18 mouse cellular contexts compared by ENCODE assay signal in genomic region chr4:55541221-55541620, GRCm38 (mm10). TPM values are rescaled to one million over a fixed set of nuclear protein-coding genes. Genes with fewer than 3 reads are reported as not detected.
DNase-seq lines count a peak whose midpoint lies in the region; ATAC-seq and TF ChIP-seq lines count a peak whose summit lies in the region.
"Had no signal": no experiment of that assay in that cellular context is flagged by ENCODE, and none has a peak within 500 bp of the region (broad histone marks: within the 10 kb centered on the region; RNA-seq: fewer than 3 reads in every experiment).

No protein-coding gene starts in this region.

- no peak overlapping the region for H3K4me2 ChIP-seq in lung, postnatal 0 days (replicated peaks; ENCODE audit: low read depth, low read length)
- no peak overlapping the region for H3K4me2 ChIP-seq in heart, embryonic 15.5 days
- no peak overlapping the region for H3K4me2 ChIP-seq in intestine, embryonic 15.5 days (replicated peaks)
- no peak overlapping the region for H3K4me2 ChIP-seq in forebrain, embryonic 11.5 days (ENCODE audit: low read depth, low read length, severe bottlenecking)
- H3K4me2 ChIP-seq: forebrain, embryonic 15.5 days; limb, embryonic 13.5 days; liver, embryonic 13.5 days; midbrain, embryonic 11.5 days had no signal

- peak; percentile 92 for ATAC-seq in lung, postnatal 0 days
- peak; percentile 22; the same call in 1 of the 2 replicates for ATAC-seq in heart, embryonic 15.5 days (replicated peaks; ENCODE audit: insufficient number of reproducible peaks, insufficient read depth, low FRiP score, low read depth)
- peak; percentile 47; the same call in 1 of the 2 replicates for ATAC-seq in intestine, embryonic 15.5 days
- no peak for ATAC-seq in forebrain, embryonic 11.5 days (replicated peaks; ENCODE audit: low FRiP score)
- ATAC-seq: forebrain, embryonic 15.5 days had no signal

- peak; percentile 48 for DNase-seq in lung, postnatal 0 days (ENCODE audit: low spot score)
- DNase-seq in lung, postnatal 25 days (ENCODE audit: low spot score): no peak
- DNase-seq in forebrain, embryonic 11.5 days (ENCODE audit: low spot score): no peak
- no peak for DNase-seq in cerebellum, postnatal 4 days (ENCODE audit: low spot score in 2 of 2)
- DNase-seq in urinary bladder, postnatal 25 days (ENCODE audit: low spot score): no peak
- DNase-seq: adrenal gland, adult 8-10 months; cerebellum, adult 8-10 months; kidney, adult 9 months; kidney, postnatal 4 days; liver, embryonic 13.5 days; right cerebral cortex, postnatal 4 days; thymus, postnatal 14 days had no signal

- peak; percentile 85 for TF ChIP-seq EP300 in lung, postnatal 0 days (IDR thresholded peaks at IDR 0.05)

- H3K27ac ChIP-seq in lung, postnatal 0 days (ENCODE audit: low read length): no peak overlapping the region
- H3K27ac ChIP-seq in heart, embryonic 15.5 days: 0 out of 2 replicates have a peak overlapping the region, but pooled peaks have one; percentile 12
- H3K27ac ChIP-seq in intestine, embryonic 15.5 days: no peak overlapping the region
- no peak overlapping the region for H3K27ac ChIP-seq in forebrain, embryonic 11.5 days (ENCODE audit: low read depth, low read length)
- H3K27ac ChIP-seq: embryonic facial prominence, embryonic 10.5 days; forebrain, embryonic 15.5 days; limb, embryonic 13.5 days; liver, embryonic 13.5 days had no signal

- H3K4me3 ChIP-seq in lung, postnatal 0 days (ENCODE audit: low read depth, low read length): no peak overlapping the region
- H3K4me3 ChIP-seq in heart, embryonic 15.5 days: no peak overlapping the region
- H3K4me3 ChIP-seq in intestine, embryonic 15.5 days (replicated peaks): no peak overlapping the region
- no peak overlapping the region for H3K4me3 ChIP-seq in forebrain, embryonic 11.5 days (ENCODE audit: low read depth, low read length)
- H3K4me3 ChIP-seq: embryonic facial prominence, embryonic 10.5 days; forebrain, embryonic 15.5 days; limb, embryonic 13.5 days; liver, embryonic 13.5 days had no signal

- TF ChIP-seq CTCF in lung, postnatal 0 days (IDR thresholded peaks at IDR 0.05): no peak

- no peaks in the 10 kb centered on the region for H3K36me3 ChIP-seq in lung, postnatal 0 days (ENCODE audit: insufficient read depth, low read length)
- H3K36me3 ChIP-seq in heart, embryonic 15.5 days: no peaks in the 10 kb centered on the region
- no peaks in the 10 kb centered on the region for H3K36me3 ChIP-seq in intestine, embryonic 15.5 days
- no peaks in the 10 kb centered on the region for H3K36me3 ChIP-seq in forebrain, embryonic 11.5 days (ENCODE audit: control insufficient read depth, insufficient read depth, low read length)
- H3K36me3 ChIP-seq: embryonic facial prominence, embryonic 10.5 days; forebrain, embryonic 15.5 days; limb, embryonic 13.5 days; liver, embryonic 13.5 days had no signal

- no peak overlapping the region for H3K9ac ChIP-seq in lung, postnatal 0 days (replicated peaks; ENCODE audit: low read depth)
- H3K9ac ChIP-seq in heart, embryonic 15.5 days: no peak overlapping the region
- H3K9ac ChIP-seq in intestine, embryonic 15.5 days: no peak overlapping the region
- H3K9ac ChIP-seq in forebrain, embryonic 11.5 days (ENCODE audit: low read length): no peak overlapping the region
- H3K9ac ChIP-seq: forebrain, embryonic 15.5 days; limb, embryonic 13.5 days; liver, embryonic 13.5 days had no signal

- WGBS in lung, postnatal 0 days: 22% methylated on average over 4 of the region's 4 CpGs
- 25% methylated on average over 4 of the region's 4 CpGs for WGBS in heart, embryonic 15.5 days
- 55% methylated on average over 4 of the region's 4 CpGs for WGBS in intestine, embryonic 15.5 days
- 81% methylated on average over 4 of the region's 4 CpGs for WGBS in forebrain, embryonic 11.5 days

- no peaks in the 10 kb centered on the region; the same call in 1 of the 2 replicates for H3K27me3 ChIP-seq in lung, postnatal 0 days (replicated peaks; ENCODE audit: insufficient read depth, low read length)
- H3K27me3 ChIP-seq in heart, embryonic 15.5 days: no peaks in the 10 kb centered on the region
- no peaks in the 10 kb centered on the region for H3K27me3 ChIP-seq in intestine, embryonic 15.5 days (replicated peaks)
- no peaks in the 10 kb centered on the region for H3K27me3 ChIP-seq in forebrain, embryonic 11.5 days (ENCODE audit: control insufficient read depth, insufficient read depth, low read length)
- H3K27me3 ChIP-seq: forebrain, embryonic 15.5 days had no signal

- H3K4me1 ChIP-seq in lung, postnatal 0 days (ENCODE audit: insufficient read depth, low read depth, low read length): no peaks in the 10 kb centered on the region; the same call in 1 of the 2 replicates
- peaks cover 31% of the 10 kb centered on the region for H3K4me1 ChIP-seq in heart, embryonic 15.5 days (replicated peaks)
- H3K4me1 ChIP-seq in intestine, embryonic 15.5 days (replicated peaks): no peaks in the 10 kb centered on the region
- H3K4me1 ChIP-seq in forebrain, embryonic 11.5 days (replicated peaks; ENCODE audit: control insufficient read depth, insufficient read depth, low read length): no peaks in the 10 kb centered on the region
- H3K4me1 ChIP-seq: embryonic facial prominence, embryonic 10.5 days; forebrain, embryonic 15.5 days; limb, embryonic 13.5 days; liver, embryonic 13.5 days had no signal

- H3K9me3 ChIP-seq in lung, postnatal 0 days (ENCODE audit: low read length): no peaks in the 10 kb centered on the region
- H3K9me3 ChIP-seq in heart, embryonic 15.5 days (replicated peaks): no peaks in the 10 kb centered on the region
- no peaks in the 10 kb centered on the region for H3K9me3 ChIP-seq in intestine, embryonic 15.5 days
- no peaks in the 10 kb centered on the region for H3K9me3 ChIP-seq in forebrain, embryonic 11.5 days (ENCODE audit: control insufficient read depth, low read length)
- H3K9me3 ChIP-seq: embryonic facial prominence, embryonic 10.5 days; forebrain, embryonic 15.5 days; limb, embryonic 13.5 days; liver, embryonic 13.5 days had no signal

RNA-seq across cellular contexts. Expression of gene Klf4, which starts 9.0 kb away (rescaled TPM):
- 39.1 and 43.3 TPM in 2 replicates for polyA plus RNA-seq in lung, postnatal 0 days (2015; fragmentation: Nextera tagmentation; extraction: Ambion mirVana)
- 5.1 and 5.8 TPM in 2 replicates for polyA plus RNA-seq in heart, embryonic 15.5 days (2015; fragmentation: Nextera tagmentation; extraction: Ambion mirVana)
- 9.6 and 12.1 TPM in 2 replicates for polyA plus RNA-seq in intestine, embryonic 15.5 days (2015; fragmentation: Nextera tagmentation; extraction: Ambion mirVana)
- polyA plus RNA-seq in forebrain, embryonic 11.5 days (2014; fragmentation: Nextera tagmentation; extraction: Ambion mirVana): 2.0 and 2.3 TPM in 2 replicates
